Mouse (Mus musculus) myocyte (in vitro differentiated cells): ENCODE measurements at regions not wholly inside any gene's neighbourhood (a gene's known extent, or its start where the extent isn't known, plus 50 kb on each side); places are given as distances from the start of the nearest gene placed in this dataset.

ENCODE experiments used
- H3K27me3 ChIP-seq: one replicate; pipeline ENCODE4 v1.6.1; 2011; ENCODE audit not compliant: control insufficient read depth, insufficient read depth, insufficient read length
- H3K36me3 ChIP-seq: one replicate; pipeline ENCODE4 v1.6.1; 2011; ENCODE audit not compliant: control insufficient read depth, insufficient read depth
- H3K4me2 ChIP-seq: one replicate; pipeline ENCODE4 v1.6.1; 2011; ENCODE audit warnings: low read depth, control low read depth
- H3K4me3 ChIP-seq: one replicate; pipeline ENCODE4 v1.5.1; 2011; ENCODE audit warnings: mild to moderate bottlenecking, control low read depth, moderate library complexity
- H3K79me2 ChIP-seq: one replicate; pipeline ENCODE4 v1.6.1; 2011; ENCODE audit not compliant: control insufficient read depth, insufficient read depth
- H3ac ChIP-seq: one replicate; pipeline ENCODE4 v1.6.1; 2011; ENCODE audit not compliant: control insufficient read depth, insufficient read length
- CEBPB ChIP-seq: IDR thresholded peaks from 2 replicates; pipeline ENCODE4 v1.6.1; 2011; ENCODE audit warnings: mild to moderate bottlenecking, moderate library complexity; ENCODE audit not compliant: poor library complexity, insufficient read depth, severe bottlenecking
- E2F4 ChIP-seq: IDR thresholded peaks from one replicate; pipeline ENCODE4 v1.6.1; 2011; ENCODE audit warnings: mild to moderate bottlenecking, control low read depth, moderate library complexity; ENCODE audit not compliant: insufficient read depth
- MAX ChIP-seq: IDR thresholded peaks from one replicate; pipeline ENCODE4 v1.6.1; 2011; ENCODE audit warnings: low read depth, mild to moderate bottlenecking, control low read depth
- MYOD1 ChIP-seq, 3 experiments: IDR thresholded peaks; one replicate each; pipeline ENCODE4 v1.6.1; 2011; ENCODE audit warnings: control low read depth in 2 of 3, low read depth in 2 of 3, mild to moderate bottlenecking in 2 of 3, moderate library complexity in 1 of 3; ENCODE audit not compliant: insufficient read length in 2 of 3, control insufficient read depth in 1 of 3
- MYOG ChIP-seq, 3 experiments: IDR thresholded peaks; one replicate each; pipeline ENCODE4 v1.6.1; 2011; ENCODE audit warnings: control low read depth in 2 of 3, low read depth in 2 of 3, mild to moderate bottlenecking in 2 of 3; ENCODE audit not compliant: insufficient read length in 2 of 3, control insufficient read depth in 1 of 3, insufficient read depth in 1 of 3
- POLR2A ChIP-seq: IDR thresholded peaks from one replicate; pipeline ENCODE4 v1.6.1; 2011; ENCODE audit warnings: low read depth, mild to moderate bottlenecking, control low read depth, moderate library complexity; ENCODE audit not compliant: insufficient read length
- POLR2AphosphoS2 ChIP-seq: IDR thresholded peaks from one replicate; pipeline ENCODE4 v1.6.1; 2011; ENCODE audit warnings: low read depth, control low read depth; ENCODE audit not compliant: insufficient read length
- REST ChIP-seq: IDR thresholded peaks from one replicate; pipeline ENCODE4 v1.6.1; 2011; ENCODE audit warnings: mild to moderate bottlenecking, control low read depth, moderate library complexity; ENCODE audit not compliant: insufficient read depth, insufficient read length
- SRF ChIP-seq: IDR thresholded peaks from one replicate; pipeline ENCODE4 v1.6.1; 2011; ENCODE audit warnings: low read depth; ENCODE audit not compliant: control insufficient read depth, insufficient read length
- TCF12 ChIP-seq: IDR thresholded peaks from one replicate; pipeline ENCODE4 v1.6.1; 2011; ENCODE audit warnings: mild to moderate bottlenecking, control low read depth; ENCODE audit not compliant: poor library complexity, insufficient read depth, severe bottlenecking
- TCF3 ChIP-seq: IDR thresholded peaks from one replicate; pipeline ENCODE4 v1.6.1; 2011; ENCODE audit warnings: low read depth, control low read depth; ENCODE audit not compliant: insufficient read length
- USF1 ChIP-seq: IDR thresholded peaks from one replicate; pipeline ENCODE4 v1.6.1; 2011; ENCODE audit warnings: low read depth, mild to moderate bottlenecking, control low read depth, moderate library complexity

GRCm38 (mm10) chr4:93225105-93225504 is 110.2 kb downstream of the Tusc1 start:
- no peaks in the 10 kb centered on the region for H3K36me3 ChIP-seq
- no peak overlapping the region for H3K4me2 ChIP-seq
- no peak overlapping the region for H3K4me3 ChIP-seq
- H3K27me3 ChIP-seq, result no peaks in the 10 kb centered on the region
- no peaks in the 10 kb centered on the region for H3K79me2 ChIP-seq
- H3ac ChIP-seq, result no peak overlapping the region
- TF ChIP-seq CEBPB (0 out of 2 replicates have a peak, but pooled peaks have one; percentile 16), USF1 (no peak)

DNA sequence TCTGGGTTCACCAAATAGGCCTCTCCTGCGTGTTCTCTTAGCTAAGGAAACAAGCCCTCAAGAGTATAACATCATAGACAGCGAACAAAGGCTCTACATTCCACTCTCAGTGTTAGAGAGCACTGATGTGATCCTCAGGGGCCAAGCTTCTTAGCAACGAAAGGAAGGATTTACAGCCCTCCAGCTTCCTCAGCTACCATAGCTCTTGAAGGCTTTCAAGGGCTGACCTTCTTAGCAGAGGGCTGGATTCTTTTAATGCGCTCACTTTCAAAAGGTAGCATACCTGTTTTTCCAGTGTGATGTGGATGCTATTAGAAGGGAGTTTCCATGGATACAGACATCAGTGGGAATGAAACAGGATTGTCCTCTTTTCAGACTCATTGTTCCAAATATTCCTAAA is 114.6 kb downstream of the Tusc1 start:
- Histone ChIP-seq H3K27me3 (no peaks in the 10 kb centered on the region), H3K79me2 (no peaks in the 10 kb centered on the region), H3K4me3 (no peak overlapping the region), H3ac (no peak overlapping the region), H3K36me3 (no peaks in the 10 kb centered on the region), H3K4me2 (no peak overlapping the region)
- TF ChIP-seq POLR2A (no peak), SRF (no peak), CEBPB (no peak), TCF12 (no peak), REST (no peak), POLR2AphosphoS2 (no peak), MYOD1 (IDR thresholded peaks at IDR 0.05; ENCODE audit: control insufficient read depth in 1 of 3, insufficient read length in 2 of 3, low read depth in 2 of 3) (no peak)

DNA sequence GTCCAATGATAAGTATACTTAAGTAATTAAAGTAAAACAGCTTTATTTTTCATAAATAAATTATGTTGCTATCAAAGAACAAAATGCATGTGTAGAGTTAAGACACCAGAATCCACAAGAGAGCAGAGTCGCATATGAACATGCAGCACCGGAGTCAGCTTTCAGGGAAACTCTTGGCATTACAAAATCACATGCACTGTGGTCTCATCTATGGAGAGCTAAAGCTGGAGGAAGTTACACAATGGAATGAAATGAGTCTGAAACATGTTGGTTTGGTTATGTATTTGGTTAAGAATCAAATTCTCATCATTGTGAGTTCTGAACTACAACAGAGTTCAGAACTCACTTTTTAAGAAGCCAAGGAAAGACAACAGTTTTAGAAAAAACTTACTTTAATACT is 126.9 kb downstream of the Tusc1 start:
- Histone ChIP-seq H3ac (no peak overlapping the region), H3K4me3 (no peak overlapping the region), H3K4me2 (no peak overlapping the region), H3K36me3 (no peaks in the 10 kb centered on the region), H3K79me2 (no peaks in the 10 kb centered on the region), H3K27me3 (no peaks in the 10 kb centered on the region)
- TF ChIP-seq SRF (no peak), POLR2A (no peak), E2F4 (no peak), POLR2AphosphoS2 (no peak), USF1 (no peak), TCF12 (no peak), REST (no peak), MYOD1 (IDR thresholded peaks at IDR 0.05; ENCODE audit: control insufficient read depth in 1 of 3, insufficient read length in 2 of 3, low read depth in 2 of 3) (no peak), CEBPB (no peak), MAX (no peak), TCF3 (no peak), MYOG (IDR thresholded peaks at IDR 0.05; ENCODE audit: control insufficient read depth in 1 of 3, insufficient read depth in 1 of 3, insufficient read length in 2 of 3, low read depth in 2 of 3) (no peak)

DNA sequence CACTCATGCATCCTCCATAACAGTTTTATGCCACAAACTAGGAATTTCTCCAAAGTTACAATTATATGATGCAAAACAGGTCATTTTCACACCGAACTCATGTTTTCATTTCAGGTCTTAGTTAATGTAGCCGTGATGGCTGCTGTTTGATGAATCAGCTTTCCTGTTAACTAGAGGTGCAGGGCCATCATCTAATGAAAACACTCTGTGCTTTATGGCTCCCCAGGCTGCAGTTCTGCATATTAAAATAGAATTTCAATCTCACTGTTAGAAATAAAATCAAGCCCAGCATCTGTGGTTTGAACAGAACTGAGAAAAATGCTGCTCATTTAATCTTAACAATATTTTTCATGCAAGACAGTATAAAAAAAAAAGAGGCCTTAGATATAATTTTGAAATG is 135.5 kb downstream of the Tusc1 start:
- TF ChIP-seq SRF, result no peak
- TF ChIP-seq TCF3, result no peak
- no peak for TF ChIP-seq E2F4
- no peak for TF ChIP-seq CEBPB
- TF ChIP-seq MYOG (IDR thresholded peaks at IDR 0.05; ENCODE audit: control insufficient read depth in 1 of 3, insufficient read depth in 1 of 3, insufficient read length in 2 of 3, low read depth in 2 of 3), result no peak
- TF ChIP-seq TCF12, result no peak
- Histone ChIP-seq H3K79me2 (no peaks in the 10 kb centered on the region), H3K4me3 (no peak overlapping the region)

DNA sequence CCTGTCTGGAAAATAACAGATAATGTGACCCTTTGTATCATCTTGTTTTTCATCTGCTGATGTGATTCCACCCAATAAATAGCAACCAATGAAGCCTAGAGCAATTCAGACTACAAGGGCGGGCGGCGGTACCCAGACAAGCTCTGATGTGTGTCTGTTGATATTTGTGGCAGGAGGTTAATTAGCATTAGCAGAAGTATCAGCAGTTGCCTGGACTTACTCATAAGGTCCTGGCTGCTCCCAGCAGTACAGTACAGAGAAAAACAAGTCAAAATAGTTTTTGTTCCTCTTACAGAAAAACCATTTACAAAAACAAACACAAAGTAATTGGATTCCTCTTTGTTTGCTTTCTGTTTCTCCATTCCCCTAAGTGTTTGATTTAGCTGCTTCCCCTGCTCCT is 151.0 kb downstream of the Tusc1 start:
- Histone ChIP-seq H3K36me3 (no peaks in the 10 kb centered on the region), H3ac (no peak overlapping the region), H3K4me3 (no peak overlapping the region), H3K27me3 (no peaks in the 10 kb centered on the region), H3K4me2 (no peak overlapping the region), H3K79me2 (no peaks in the 10 kb centered on the region)
- TF ChIP-seq SRF (no peak), POLR2A (no peak), TCF3 (no peak), TCF12 (no peak), USF1 (no peak), MYOG (IDR thresholded peaks at IDR 0.05; ENCODE audit: control insufficient read depth in 1 of 3, insufficient read depth in 1 of 3, insufficient read length in 2 of 3, low read depth in 2 of 3) (no peak), E2F4 (no peak), CEBPB (no peak), REST (no peak)

More for the DNA sequence above, 135.5 kb downstream of the Tusc1 start:
- no peaks in the 10 kb centered on the region for H3K27me3 ChIP-seq
- H3ac ChIP-seq, result no peak overlapping the region
- no peak overlapping the region for H3K4me2 ChIP-seq
- no peaks in the 10 kb centered on the region for H3K36me3 ChIP-seq
